Mouse (Mus musculus) embryonic facial prominence, embryonic 14.5 days (tissue): ENCODE measurements around the gene Tmco3. TPM values are rescaled to one million over a fixed set of nuclear protein-coding genes. Genes with fewer than 3 reads are reported as not detected.

Experiments used
- ATAC-seq: fragments of 200-750 bp; cut with Nextera tagmentation; 2 replicates; pipeline ENCODE4 v1.8.0; 2017; ENCODE audit warnings: low read depth, moderate number of reproducible peaks, moderate TSS enrichment
- DNase-seq: peaks from one replicate; pipeline ENCODE4 v3.0.0-alpha.2; 2015; ENCODE audit warnings: low spot score
- H3K27ac ChIP-seq: fragments of 300-500 bp; sonication (generic); replicated peaks from 2 replicates; pipeline ENCODE4 v1.5.1; 2014; ENCODE audit warnings: low read depth, mild to moderate bottlenecking, low read length, moderate library complexity
- H3K27me3 ChIP-seq: fragments of 300-500 bp; sonication (generic); replicated peaks from 2 replicates; pipeline ENCODE4 v1.6.1; 2014; ENCODE audit warnings: low read length; ENCODE audit not compliant: control insufficient read depth, insufficient read depth
- H3K36me3 ChIP-seq: fragments of 300-500 bp; sonication (generic); 2 replicates; pipeline ENCODE4 v1.6.1; 2014; ENCODE audit warnings: low read length, mixed read lengths; ENCODE audit not compliant: control insufficient read depth, insufficient read depth
- H3K4me1 ChIP-seq: fragments of 300-500 bp; sonication (generic); 2 replicates; pipeline ENCODE4 v1.6.1; 2014; ENCODE audit warnings: antibody characterized with exemption, low read length; ENCODE audit not compliant: control insufficient read depth, insufficient read depth
- H3K4me2 ChIP-seq: fragments of 300-500 bp; sonication (generic); 2 replicates; pipeline ENCODE4 v1.6.1; 2014; ENCODE audit warnings: low read depth, mild to moderate bottlenecking, low read length, moderate library complexity, mixed read lengths
- H3K4me3 ChIP-seq: fragments of 300-500 bp; sonication (generic); 2 replicates; pipeline ENCODE4 v1.5.1; 2014; ENCODE audit warnings: low read depth, mild to moderate bottlenecking, low read length
- H3K9ac ChIP-seq: fragments of 300-500 bp; sonication (generic); 2 replicates; pipeline ENCODE4 v1.6.1; 2014; ENCODE audit warnings: low read depth, mild to moderate bottlenecking, low read length, moderate library complexity, mixed read lengths
- H3K9me3 ChIP-seq: fragments of 300-500 bp; sonication (generic); 2 replicates; pipeline ENCODE4 v1.6.1; 2016; ENCODE audit warnings: low read length; ENCODE audit not compliant: control insufficient read depth
- WGBS: fragments of 180-500 bp; shearing (Covaris S2); extraction: QIAGEN DNeasy Blood & Tissue Kit; methylation state at CpG from one replicate; pipeline ENCODE4 v1.1.7; 2014; 5-methylcytosine and 5-hydroxymethylcytosine counted together
- polyA plus RNA-seq: library from polyadenylated mRNA; unstranded; fragments of >200 nt; fragmentation: Nextera tagmentation; extraction: Ambion mirVana; gene quantifications from 2 replicates; pipeline ENCODE4 v1.2.1, GENCODE M21; 2014

Tmco3 gene
- polyA plus RNA-seq, 1 experiment from 2014 or later = 45.4 TPM

- Histone ChIP-seq H3K27ac (no peak overlapping the region), H3K4me3 (no peak overlapping the region), H3K4me1 (no peaks in the 10 kb centered on the region), H3K9me3 (no peaks in the 10 kb centered on the region), H3K36me3 (peaks cover 98% of the 10 kb centered on the region), H3K27me3 (no peaks in the 10 kb centered on the region), H3K4me2 (no peak overlapping the region), H3K9ac (no peak overlapping the region)
- DNase-seq (no peak), ATAC-seq (no peak)
- WGBS = 85% methylated on average over 10 of the region's 10 CpGs
Measured at GRCm38 (mm10) chr8:13356681-13357080, 68.7 kb downstream of the Tmco3 start.

GRCm38 (mm10) chr8:13360213-13360612 lies 72.2 kb downstream of the Tmco3 start:
- Histone ChIP-seq H3K4me3 (no peak overlapping the region), H3K9me3 (no peaks in the 10 kb centered on the region), H3K27ac (no peak overlapping the region), H3K4me2 (no peak overlapping the region), H3K9ac (no peak overlapping the region), H3K4me1 (no peaks in the 10 kb centered on the region), H3K36me3 (peaks cover 98% of the 10 kb centered on the region), H3K27me3 (no peaks in the 10 kb centered on the region)
- WGBS = 81% methylated on average over 7 of the region's 7 CpGs
- ATAC-seq (no peak), DNase-seq (no peak)

- H3K36me3 ChIP-seq = peaks cover 98% of the 10 kb centered on the region
- no peak for DNase-seq
Measured at GRCm38 (mm10) chr8:13361865-13362264, 73.9 kb downstream of the Tmco3 start.

More at GRCm38 (mm10) chr8:13361865-13362264, 73.9 kb downstream of the Tmco3 start:
- H3K4me1 ChIP-seq = no peaks in the 10 kb centered on the region
- H3K9me3 ChIP-seq = no peaks in the 10 kb centered on the region
- H3K4me2 ChIP-seq = no peak overlapping the region
- no peak overlapping the region for H3K4me3 ChIP-seq
- H3K27me3 ChIP-seq = no peaks in the 10 kb centered on the region
- H3K9ac ChIP-seq = no peak overlapping the region
- no peak overlapping the region for H3K27ac ChIP-seq
- ATAC-seq = no peak
- 93% methylated on average over 6 of the region's 6 CpGs for WGBS

Other genes starting within 250 kb of the Tmco3 start
- gene Proz, start 227.3 kb upstream of the Tmco3 start, polyA plus RNA-seq = 0.21 and 0.24 TPM in 2 replicates
- 32.6 and 34.7 TPM in 2 replicates for gene Pcid2, start 182.7 kb upstream of the Tmco3 start, polyA plus RNA-seq
- gene Cul4a, start 182.6 kb upstream of the Tmco3 start, polyA plus RNA-seq = 115 and 117 TPM in 2 replicates
- gene Lamp1, start 129.0 kb upstream of the Tmco3 start, polyA plus RNA-seq = 367 TPM in 2 replicates
- gene Grtp1, start 87.6 kb upstream of the Tmco3 start, polyA plus RNA-seq = 13.6 and 14.5 TPM in 2 replicates
- 13.9 and 18.1 TPM in 2 replicates for gene Adprhl1, start 34.0 kb upstream of the Tmco3 start, polyA plus RNA-seq
- gene Dcun1d2, start 59 bp upstream of the Tmco3 start, polyA plus RNA-seq = 27.5 and 28.7 TPM in 2 replicates
- gene Tfdp1, start 50.6 kb downstream of the Tmco3 start, polyA plus RNA-seq = 150 and 168 TPM in 2 replicates
- not detected in 2 replicates for gene Atp4b, start 108.6 kb downstream of the Tmco3 start, polyA plus RNA-seq
- not detected in 2 replicates for gene Grk1, start 116.9 kb downstream of the Tmco3 start, polyA plus RNA-seq
- 1.2 and 1.5 TPM in 2 replicates for gene Tmem255b, start 147.0 kb downstream of the Tmco3 start, polyA plus RNA-seq
- gene Gas6, start 206.3 kb downstream of the Tmco3 start, polyA plus RNA-seq = 43.2 and 56.9 TPM in 2 replicates